Mouse (Mus musculus) heart, embryonic 15.5 days (tissue): ENCODE measurements around the gene Rpgrip1. TPM values are rescaled to one million over a fixed set of nuclear protein-coding genes. Genes with fewer than 3 reads are reported as not detected.

Source experiments
- ATAC-seq: fragments of 200-750 bp; cut with Nextera tagmentation; replicated peaks from 2 replicates; pipeline ENCODE4 v1.8.0; 2017; ENCODE audit warnings: low read depth, moderate TSS enrichment; ENCODE audit not compliant: insufficient number of reproducible peaks, insufficient read depth, low FRiP score
- H3K27ac ChIP-seq: fragments of 300-500 bp; sonication (generic); 2 replicates; pipeline ENCODE4 v1.5.1; 2015; ENCODE audit warnings: mild to moderate bottlenecking, inconsistent platforms
- H3K27me3 ChIP-seq: fragments of 300-500 bp; sonication (generic); 2 replicates; pipeline ENCODE4 v1.6.1; 2015; ENCODE audit warnings: inconsistent platforms
- H3K36me3 ChIP-seq: fragments of 300-500 bp; sonication (generic); 2 replicates; pipeline ENCODE4 v1.6.1; 2015; ENCODE audit warnings: mild to moderate bottlenecking, inconsistent platforms
- H3K4me1 ChIP-seq: fragments of 300-500 bp; sonication (generic); replicated peaks from 2 replicates; pipeline ENCODE4 v1.6.1; 2015; ENCODE audit warnings: inconsistent platforms
- H3K4me2 ChIP-seq: fragments of 300-500 bp; sonication (generic); 2 replicates; pipeline ENCODE4 v1.6.1; 2015; ENCODE audit warnings: inconsistent platforms, mild to moderate bottlenecking, moderate library complexity
- H3K4me3 ChIP-seq: fragments of 300-500 bp; sonication (generic); 2 replicates; pipeline ENCODE4 v1.5.1; 2015; ENCODE audit warnings: mild to moderate bottlenecking, inconsistent platforms
- H3K9ac ChIP-seq: fragments of 300-500 bp; sonication (generic); 2 replicates; pipeline ENCODE4 v1.6.1; 2015; ENCODE audit warnings: mild to moderate bottlenecking, inconsistent platforms
- H3K9me3 ChIP-seq: fragments of 300-500 bp; sonication (generic); replicated peaks from 2 replicates; pipeline ENCODE4 v1.6.1; 2016; ENCODE audit warnings: inconsistent platforms
- WGBS: fragments of 180-500 bp; shearing (Covaris S2); methylation state at CpG from one replicate; pipeline ENCODE4 v1.1.7; 2015; ENCODE audit warnings: mixed read lengths; 5-methylcytosine and 5-hydroxymethylcytosine counted together
- polyA plus RNA-seq: library from polyadenylated mRNA; unstranded; fragments of >200 nt; fragmentation: Nextera tagmentation; extraction: Ambion mirVana; gene quantifications from 2 replicates; pipeline ENCODE4 v1.2.1, GENCODE M21; 2015

Gene Rpgrip1
- polyA plus RNA-seq, 1 experiment from 2014 or later, result 27.8 TPM

GRCm38 (mm10) chr14:52118823-52119608 lies 8.5 kb downstream of the Rpgrip1 start:
- WGBS, result under 1% methylated on average over 38 of the region's 38 CpGs
- Histone ChIP-seq H3K27me3 (no peaks in the 10 kb centered on the region), H3K9ac (peak overlapping the region; percentile 71), H3K27ac (peak overlapping the region; percentile 73), H3K4me3 (peak overlapping the region; percentile 69), H3K9me3 (no peaks in the 10 kb centered on the region), H3K4me1 (peaks cover 6% of the 10 kb centered on the region), H3K4me2 (peak overlapping the region; percentile 100), H3K36me3 (no peaks in the 10 kb centered on the region)
- ATAC-seq, result peak; percentile 78

GRCm38 (mm10) chr14:52120169-52120568 lies 9.7 kb downstream of the Rpgrip1 start:
- Histone ChIP-seq H3K4me3 (no peak overlapping the region; the same call in 1 of the 2 replicates), H3K27me3 (no peaks in the 10 kb centered on the region), H3K36me3 (no peaks in the 10 kb centered on the region), H3K27ac (no peak overlapping the region), H3K9ac (no peak overlapping the region), H3K9me3 (no peaks in the 10 kb centered on the region), H3K4me2 (peak overlapping the region; percentile 100; the same call in 1 of the 2 replicates), H3K4me1 (peaks cover 6% of the 10 kb centered on the region)
- no peak for ATAC-seq
- 54% methylated on average over 7 of the region's 7 CpGs for WGBS

GRCm38 (mm10) chr14:52123918-52124317 lies 13.4 kb downstream of the Rpgrip1 start:
- Histone ChIP-seq H3K27ac (no peak overlapping the region), H3K4me2 (no peak overlapping the region), H3K9ac (no peak overlapping the region), H3K4me3 (no peak overlapping the region), H3K9me3 (no peaks in the 10 kb centered on the region), H3K27me3 (no peaks in the 10 kb centered on the region), H3K4me1 (peaks cover under 1% of the 10 kb centered on the region; the same call in 1 of the 2 replicates), H3K36me3 (no peaks in the 10 kb centered on the region)
- WGBS, result 18% methylated on average over 4 of the region's 4 CpGs
- no peak for ATAC-seq

GRCm38 (mm10) chr14:52124636-52125035 lies 14.1 kb downstream of the Rpgrip1 start:
- Histone ChIP-seq H3K9ac (no peak overlapping the region), H3K4me2 (no peak overlapping the region), H3K36me3 (no peaks in the 10 kb centered on the region), H3K4me3 (no peak overlapping the region), H3K4me1 (no peaks in the 10 kb centered on the region), H3K27me3 (no peaks in the 10 kb centered on the region), H3K9me3 (no peaks in the 10 kb centered on the region), H3K27ac (no peak overlapping the region)
- ATAC-seq, result no peak
- 95% methylated on average over 3 of the region's 3 CpGs for WGBS

- no peak overlapping the region for H3K4me2 ChIP-seq
- ATAC-seq, result no peak
- H3K9ac ChIP-seq, result no peak overlapping the region
- H3K4me1 ChIP-seq, result no peaks in the 10 kb centered on the region
- no peaks in the 10 kb centered on the region for H3K36me3 ChIP-seq
- H3K27me3 ChIP-seq, result no peaks in the 10 kb centered on the region
- no peak overlapping the region for H3K27ac ChIP-seq
- 59% methylated on average over 5 of the region's 5 CpGs for WGBS
- no peak overlapping the region for H3K4me3 ChIP-seq
- H3K9me3 ChIP-seq, result no peaks in the 10 kb centered on the region
Measured at GRCm38 (mm10) chr14:52133584-52133983, 23.1 kb downstream of the Rpgrip1 start.

GRCm38 (mm10) chr14:52140577-52141444 lies 30.3 kb downstream of the Rpgrip1 start:
- WGBS, result 28% methylated on average over 19 of the region's 19 CpGs
- H3K27me3 ChIP-seq, result no peaks in the 10 kb centered on the region
- H3K9ac ChIP-seq, result no peak overlapping the region
- peak overlapping the region; percentile 14; the same call in 1 of the 2 replicates for H3K27ac ChIP-seq
- peak overlapping the region; percentile 28 for H3K4me3 ChIP-seq
- H3K4me2 ChIP-seq, result peak overlapping the region; percentile 57
- ATAC-seq, result no peak
- H3K4me1 ChIP-seq, result peaks cover 8% of the 10 kb centered on the region; the same call in 1 of the 2 replicates
- H3K36me3 ChIP-seq, result no peaks in the 10 kb centered on the region
- no peaks in the 10 kb centered on the region for H3K9me3 ChIP-seq

GRCm38 (mm10) chr14:52141445-52142127 lies 31.1 kb downstream of the Rpgrip1 start:
- H3K4me3 ChIP-seq, result no peak overlapping the region
- H3K9me3 ChIP-seq, result no peaks in the 10 kb centered on the region
- peaks cover 8% of the 10 kb centered on the region; the same call in 1 of the 2 replicates for H3K4me1 ChIP-seq
- ATAC-seq, result no peak
- no peak overlapping the region for H3K9ac ChIP-seq
- H3K27me3 ChIP-seq, result no peaks in the 10 kb centered on the region
- WGBS, result 65% methylated on average over 16 of the region's 16 CpGs
- no peak overlapping the region for H3K27ac ChIP-seq
- no peaks in the 10 kb centered on the region for H3K36me3 ChIP-seq
- H3K4me2 ChIP-seq, result peak overlapping the region; percentile 57

- no peak overlapping the region for H3K4me3 ChIP-seq
- no peak overlapping the region for H3K4me2 ChIP-seq
- WGBS, result 70% methylated on average over 4 of the region's 4 CpGs
- H3K9me3 ChIP-seq, result no peaks in the 10 kb centered on the region
- ATAC-seq, result no peak
- H3K36me3 ChIP-seq, result no peaks in the 10 kb centered on the region
- no peak overlapping the region for H3K9ac ChIP-seq
- H3K27ac ChIP-seq, result no peak overlapping the region
- no peaks in the 10 kb centered on the region for H3K27me3 ChIP-seq
- peaks cover 8% of the 10 kb centered on the region; the same call in 1 of the 2 replicates for H3K4me1 ChIP-seq
Measured at GRCm38 (mm10) chr14:52144165-52144564, 33.7 kb downstream of the Rpgrip1 start.

- no peaks in the 10 kb centered on the region for H3K36me3 ChIP-seq
- no peaks in the 10 kb centered on the region for H3K4me1 ChIP-seq
- WGBS, result 68% methylated on average over 4 of the region's 4 CpGs
- no peak for ATAC-seq
- H3K27me3 ChIP-seq, result no peaks in the 10 kb centered on the region
- H3K9me3 ChIP-seq, result no peaks in the 10 kb centered on the region
- no peak overlapping the region for H3K4me2 ChIP-seq
- H3K9ac ChIP-seq, result no peak overlapping the region
- no peak overlapping the region for H3K4me3 ChIP-seq
- H3K27ac ChIP-seq, result no peak overlapping the region
Measured at GRCm38 (mm10) chr14:52146540-52146939, 36.0 kb downstream of the Rpgrip1 start.

- H3K4me3 ChIP-seq, result no peak overlapping the region
- 69% methylated on average over 4 of the region's 4 CpGs for WGBS
- no peak for ATAC-seq
- no peaks in the 10 kb centered on the region for H3K27me3 ChIP-seq
- H3K36me3 ChIP-seq, result no peaks in the 10 kb centered on the region
- H3K9me3 ChIP-seq, result no peaks in the 10 kb centered on the region
- H3K4me2 ChIP-seq, result no peak overlapping the region
- H3K4me1 ChIP-seq, result no peaks in the 10 kb centered on the region
- no peak overlapping the region for H3K27ac ChIP-seq
- H3K9ac ChIP-seq, result no peak overlapping the region
Measured at GRCm38 (mm10) chr14:52149888-52150287, 39.4 kb downstream of the Rpgrip1 start.

- H3K27ac ChIP-seq, result no peak overlapping the region
- H3K4me3 ChIP-seq, result no peak overlapping the region
- ATAC-seq, result no peak
- no peaks in the 10 kb centered on the region for H3K36me3 ChIP-seq
- no peaks in the 10 kb centered on the region for H3K9me3 ChIP-seq
- no peaks in the 10 kb centered on the region for H3K27me3 ChIP-seq
- H3K4me1 ChIP-seq, result no peaks in the 10 kb centered on the region
- H3K4me2 ChIP-seq, result peak overlapping the region; percentile 15; the same call in 1 of the 2 replicates
- no peak overlapping the region for H3K9ac ChIP-seq
- 29% methylated on average over 7 of the region's 7 CpGs for WGBS
Measured at GRCm38 (mm10) chr14:52152179-52152578, 41.7 kb downstream of the Rpgrip1 start.
